In the genomic region with DNA sequence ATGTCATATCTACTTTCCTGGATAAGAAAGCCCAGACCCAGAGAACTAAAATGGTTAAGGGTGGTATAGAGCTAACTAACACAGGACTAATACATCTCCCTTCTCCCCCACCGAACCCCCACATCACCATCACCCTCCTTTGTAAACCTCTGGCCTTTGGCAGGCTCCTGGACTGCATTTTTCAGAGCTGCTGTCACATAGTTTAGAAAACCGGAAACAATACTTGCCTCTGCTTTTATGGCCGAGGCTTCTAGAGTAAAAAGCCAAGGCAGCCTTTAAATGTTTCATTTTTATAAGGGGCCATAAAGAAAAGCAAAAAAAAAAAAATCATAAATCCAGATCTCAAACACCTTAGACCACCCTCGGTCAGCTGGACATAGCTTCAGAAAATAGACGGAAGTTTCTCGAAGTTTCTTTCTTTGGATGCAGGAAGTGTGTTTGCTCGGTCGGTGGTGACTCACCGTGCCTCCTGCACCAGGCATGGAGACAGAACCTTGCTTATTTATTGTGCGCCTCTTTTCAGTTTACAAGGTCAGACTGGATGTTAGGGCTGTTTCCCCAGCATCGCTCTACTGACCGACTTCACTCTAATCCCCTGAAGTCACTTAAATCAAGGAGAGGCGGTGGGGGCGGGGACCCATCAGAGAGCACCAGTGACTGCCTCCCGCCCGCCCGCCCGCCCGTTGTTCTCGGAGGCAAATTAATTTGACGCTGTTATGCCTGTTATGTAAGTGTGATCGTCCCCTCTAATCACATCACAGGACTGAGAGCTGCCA, we compare ENCODE assay signal across 8 mouse cellular contexts.
DNase-seq lines count a peak whose midpoint lies in the region; ATAC-seq and TF ChIP-seq lines count a peak whose summit lies in the region.

No protein-coding gene starts in this region.

- H3K9me3 ChIP-seq in forebrain, postnatal 0 days (ENCODE audit: low read length): no peaks in the 10 kb centered on the region
- H3K9me3 ChIP-seq in hindbrain, embryonic 10.5 days: no peaks in the 10 kb centered on the region
- H3K9me3 ChIP-seq in lung, embryonic 16.5 days (ENCODE audit: control insufficient read depth, low read length): no peaks in the 10 kb centered on the region

- WGBS in forebrain, postnatal 0 days: 8% methylated on average over 22 of the region's 22 CpGs
- WGBS in hindbrain, embryonic 10.5 days: 24% methylated on average over 22 of the region's 22 CpGs
- 7% methylated on average over 22 of the region's 22 CpGs for WGBS in lung, embryonic 16.5 days

- H3K9ac ChIP-seq in forebrain, postnatal 0 days: 0 out of 2 replicates have a peak overlapping the region, but pooled peaks have one; percentile 18
- peak overlapping the region; percentile 49 for H3K9ac ChIP-seq in lung, embryonic 16.5 days (ENCODE audit: low read length)

- no peak overlapping the region for H3K27ac ChIP-seq in forebrain, postnatal 0 days (ENCODE audit: low read depth, low read length)
- no peak overlapping the region for H3K27ac ChIP-seq in hindbrain, embryonic 10.5 days
- H3K27ac ChIP-seq in lung, embryonic 16.5 days (ENCODE audit: low read length): no peak overlapping the region

- H3K27me3 ChIP-seq in forebrain, postnatal 0 days (ENCODE audit: insufficient read depth, low read length): no peaks in the 10 kb centered on the region
- H3K27me3 ChIP-seq in hindbrain, embryonic 10.5 days (ENCODE audit: insufficient read depth, poor library complexity, severe bottlenecking): peaks cover 44% of the 10 kb centered on the region
- H3K27me3 ChIP-seq in lung, embryonic 16.5 days (ENCODE audit: control insufficient read depth, insufficient read depth, low read depth, low read length): no peaks in the 10 kb centered on the region

- TF ChIP-seq CTCF in forebrain, postnatal 0 days (IDR thresholded peaks at IDR 0.05; ENCODE audit: low read depth): no peak

- peaks cover 6% of the 10 kb centered on the region; the same call in 1 of the 2 replicates for H3K4me1 ChIP-seq in forebrain, postnatal 0 days (ENCODE audit: insufficient read depth)
- peaks cover 37% of the 10 kb centered on the region for H3K4me1 ChIP-seq in hindbrain, embryonic 10.5 days (replicated peaks)
- peaks cover 7% of the 10 kb centered on the region for H3K4me1 ChIP-seq in lung, embryonic 16.5 days (replicated peaks; ENCODE audit: control insufficient read depth, insufficient read depth, low read length)

- peak overlapping the region; percentile 30 for H3K4me3 ChIP-seq in forebrain, postnatal 0 days (ENCODE audit: low read depth, low read length)
- peak overlapping the region; percentile 32 for H3K4me3 ChIP-seq in hindbrain, embryonic 10.5 days
- H3K4me3 ChIP-seq in lung, embryonic 16.5 days (ENCODE audit: low read length): peak overlapping the region; percentile 37

- ATAC-seq in forebrain, postnatal 0 days: no peak
- ATAC-seq in lung, embryonic 16.5 days (ENCODE audit: low read depth): peak; percentile 20; the same call in 1 of the 2 replicates
- ATAC-seq in erythroid progenitor cell, adult 5-6 weeks (replicated peaks; ENCODE audit: low FRiP score, poor library complexity, severe bottlenecking): no peak

- no peaks in the 10 kb centered on the region for H3K36me3 ChIP-seq in forebrain, postnatal 0 days (ENCODE audit: insufficient read depth)
- no peaks in the 10 kb centered on the region for H3K36me3 ChIP-seq in hindbrain, embryonic 10.5 days
- H3K36me3 ChIP-seq in lung, embryonic 16.5 days (ENCODE audit: control insufficient read depth, insufficient read depth, low read length): no peaks in the 10 kb centered on the region

- peak overlapping the region; percentile 55 for H3K4me2 ChIP-seq in forebrain, postnatal 0 days (ENCODE audit: low read depth)
- H3K4me2 ChIP-seq in lung, embryonic 16.5 days (ENCODE audit: low read depth, low read length): peak overlapping the region; percentile 68

- DNase-seq in NIH3T3 (ENCODE audit: low read depth): peak; percentile 23
- peak; percentile 71 to 75 for DNase-seq in cerebellum, adult 18-20 months
- peak; percentile 20 for DNase-seq in forebrain, postnatal 0 days
- DNase-seq in hindbrain, embryonic 10.5 days (ENCODE audit: low spot score): peak; percentile 10
- peak; percentile 26 to 32 for DNase-seq in layer of hippocampus, adult 8-10 months (ENCODE audit: low spot score in 2 of 2)
- DNase-seq in retina, adult 2 months (ENCODE audit: low read depth, low spot score): peak; percentile 30

Comparison
In these comparisons a context has a peak if more than half of its experiments do, and no peak if none do; other contexts are left out.
1. DNase-seq: peak in every context shown above with its lines; median percentile 73 in cerebellum, adult 18-20 months; 30 in retina, adult 2 months; 29 in layer of hippocampus, adult 8-10 months; 23 in NIH3T3; 20 in forebrain, postnatal 0 days; 10 in hindbrain, embryonic 10.5 days.